Mouse (Mus musculus): ENCODE data around the gene Abca13. TPM values are rescaled to one million over a fixed set of nuclear protein-coding genes. Genes with fewer than 3 reads are reported as not detected.
A peak's percentile ranks its signal among the peaks of the same experiment; 100 is the strongest.

Gene Abca13
- polyA plus RNA-seq, 2 experiments = 0.01 TPM; not detected in 1

DNA sequence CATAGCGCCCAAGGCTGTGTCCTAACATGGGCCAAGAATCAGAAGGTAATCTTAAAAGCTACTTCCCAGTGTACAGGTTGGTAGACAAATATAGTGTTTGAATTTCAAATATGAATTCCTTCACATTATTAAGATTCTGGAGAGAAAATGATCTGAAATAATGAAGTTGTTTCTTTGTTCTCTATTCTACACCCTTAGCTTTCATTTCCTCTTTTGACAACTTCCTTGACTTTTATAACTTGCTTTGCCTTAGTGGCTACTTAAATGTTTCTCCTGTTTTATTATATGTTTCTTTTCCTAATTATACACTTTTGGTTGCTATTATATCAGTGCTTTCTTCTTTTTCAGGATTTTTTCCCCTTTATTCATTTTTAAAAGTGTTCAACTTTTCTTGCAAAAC lies 196.8 kb downstream of the Abca13 start:
- WGBS = 97% methylated on average over 1 of the region's 1 CpGs
- ATAC-seq (ENCODE audit: low FRiP score, low read depth) (no peak), DNase-seq (ENCODE audit: low spot score) (no peak)
- Histone ChIP-seq H3K27me3 (ENCODE audit: control insufficient read depth, insufficient read depth, low read length) (no peaks in the 10 kb centered on the region), H3K4me1 (ENCODE audit: control insufficient read depth, insufficient read depth, low read length) (no peaks in the 10 kb centered on the region), H3K36me3 (ENCODE audit: control insufficient read depth, insufficient read depth, low read length) (no peaks in the 10 kb centered on the region), H3K27ac (replicated peaks; ENCODE audit: low read depth, low read length) (no peak overlapping the region), H3K4me3 (replicated peaks; ENCODE audit: low read length) (no peak overlapping the region), H3K9ac (ENCODE audit: low read depth, low read length, severe bottlenecking) (no peak overlapping the region), H3K9me3 (ENCODE audit: control insufficient read depth, low read length) (no peaks in the 10 kb centered on the region), H3K4me2 (replicated peaks; ENCODE audit: low read depth, low read length, severe bottlenecking) (no peak overlapping the region)
- TF ChIP-seq POLR2A (IDR thresholded peaks at IDR 0.05; ENCODE audit: borderline replicate concordance, extremely low read depth, insufficient read depth, insufficient read length) = no peak

DNA sequence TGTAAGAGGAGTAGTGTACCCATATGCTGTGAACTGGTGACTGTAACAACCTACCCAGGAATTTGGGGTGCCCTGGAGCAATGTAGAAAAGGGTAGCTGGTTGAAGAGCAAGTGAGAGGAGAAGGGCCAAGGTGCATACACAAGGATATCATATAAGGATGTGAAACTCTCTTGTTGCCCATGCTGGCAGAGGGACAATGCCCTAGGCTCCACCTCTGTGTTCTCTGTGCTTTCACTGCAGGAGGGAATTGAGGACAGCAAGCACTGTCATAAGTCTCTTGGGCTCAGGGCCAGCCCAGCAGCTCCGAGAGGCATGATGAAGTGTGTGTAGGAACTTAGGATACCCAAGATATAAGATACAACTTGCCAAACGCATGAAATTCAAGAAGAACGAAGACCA lies 225.2 kb downstream of the Abca13 start:
- Histone ChIP-seq H3K9me3 (ENCODE audit: control insufficient read depth, low read length) (no peaks in the 10 kb centered on the region), H3K36me3 (ENCODE audit: control insufficient read depth, insufficient read depth, low read length) (no peaks in the 10 kb centered on the region), H3K27me3 (ENCODE audit: control insufficient read depth, insufficient read depth, low read length) (no peaks in the 10 kb centered on the region), H3K4me2 (replicated peaks; ENCODE audit: low read depth, low read length, severe bottlenecking) (no peak overlapping the region), H3K4me3 (replicated peaks; ENCODE audit: low read length) (no peak overlapping the region), H3K27ac (replicated peaks; ENCODE audit: low read depth, low read length) (no peak overlapping the region), H3K4me1 (ENCODE audit: control insufficient read depth, insufficient read depth, low read length) (no peaks in the 10 kb centered on the region), H3K9ac (ENCODE audit: low read depth, low read length, severe bottlenecking) (no peak overlapping the region)
- DNase-seq (ENCODE audit: low spot score) = no peak
- TF ChIP-seq POLR2A (IDR thresholded peaks at IDR 0.05; ENCODE audit: borderline replicate concordance, extremely low read depth, insufficient read depth, insufficient read length) = no peak
- ATAC-seq (ENCODE audit: low FRiP score, low read depth) = no peak
- 81% methylated on average over 3 of the region's 3 CpGs for WGBS

DNA sequence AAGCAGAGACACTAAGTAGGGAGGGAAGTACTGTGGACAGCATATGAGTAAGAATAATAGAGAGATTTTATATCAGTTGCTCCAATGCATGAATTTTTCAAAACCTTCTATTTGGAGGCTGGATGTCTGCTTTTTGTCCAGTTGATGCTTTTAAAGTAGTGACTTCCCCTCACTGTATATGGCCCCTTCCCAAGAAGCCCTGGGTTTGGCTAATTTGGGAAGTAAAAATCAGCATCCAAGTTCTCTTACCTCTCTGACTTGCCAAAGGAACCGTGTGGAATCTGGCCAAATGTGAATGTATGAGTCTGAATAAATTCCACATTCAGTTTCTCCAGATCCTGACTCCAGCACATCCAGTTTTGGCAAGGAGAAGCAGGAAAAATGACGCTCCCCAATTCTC lies 228.5 kb downstream of the Abca13 start:
- Histone ChIP-seq H3K4me1 (ENCODE audit: control insufficient read depth, insufficient read depth, low read length) (no peaks in the 10 kb centered on the region), H3K27ac (replicated peaks; ENCODE audit: low read depth, low read length) (no peak overlapping the region), H3K9me3 (ENCODE audit: control insufficient read depth, low read length) (no peaks in the 10 kb centered on the region), H3K27me3 (ENCODE audit: control insufficient read depth, insufficient read depth, low read length) (no peaks in the 10 kb centered on the region), H3K36me3 (ENCODE audit: control insufficient read depth, insufficient read depth, low read length) (no peaks in the 10 kb centered on the region), H3K4me2 (replicated peaks; ENCODE audit: low read depth, low read length, severe bottlenecking) (no peak overlapping the region), H3K9ac (ENCODE audit: low read depth, low read length, severe bottlenecking) (no peak overlapping the region), H3K4me3 (replicated peaks; ENCODE audit: low read length) (no peak overlapping the region)
- TF ChIP-seq POLR2A (IDR thresholded peaks at IDR 0.05; ENCODE audit: borderline replicate concordance, extremely low read depth, insufficient read depth, insufficient read length) = no peak
- WGBS = 36% methylated on average over 2 of the region's 2 CpGs
- DNase-seq (ENCODE audit: low spot score) (peak; percentile 11), ATAC-seq (ENCODE audit: low FRiP score, low read depth) (no peak)

GRCm38 (mm10) chr11:9427411-9427810 lies 235.7 kb downstream of the Abca13 start:
- no peak for TF ChIP-seq POLR2A (IDR thresholded peaks at IDR 0.05; ENCODE audit: borderline replicate concordance, extremely low read depth, insufficient read depth, insufficient read length)
- DNase-seq (ENCODE audit: low spot score) (no peak), ATAC-seq (ENCODE audit: low FRiP score, low read depth) (no peak)
- Histone ChIP-seq H3K4me3 (replicated peaks; ENCODE audit: low read length) (no peak overlapping the region), H3K27ac (replicated peaks; ENCODE audit: low read depth, low read length) (no peak overlapping the region), H3K9ac (ENCODE audit: low read depth, low read length, severe bottlenecking) (no peak overlapping the region), H3K4me1 (ENCODE audit: control insufficient read depth, insufficient read depth, low read length) (no peaks in the 10 kb centered on the region), H3K36me3 (ENCODE audit: control insufficient read depth, insufficient read depth, low read length) (no peaks in the 10 kb centered on the region), H3K4me2 (replicated peaks; ENCODE audit: low read depth, low read length, severe bottlenecking) (no peak overlapping the region), H3K27me3 (ENCODE audit: control insufficient read depth, insufficient read depth, low read length) (no peaks in the 10 kb centered on the region), H3K9me3 (ENCODE audit: control insufficient read depth, low read length) (no peaks in the 10 kb centered on the region)
- WGBS = 69% methylated on average over 3 of the region's 3 CpGs

DNA sequence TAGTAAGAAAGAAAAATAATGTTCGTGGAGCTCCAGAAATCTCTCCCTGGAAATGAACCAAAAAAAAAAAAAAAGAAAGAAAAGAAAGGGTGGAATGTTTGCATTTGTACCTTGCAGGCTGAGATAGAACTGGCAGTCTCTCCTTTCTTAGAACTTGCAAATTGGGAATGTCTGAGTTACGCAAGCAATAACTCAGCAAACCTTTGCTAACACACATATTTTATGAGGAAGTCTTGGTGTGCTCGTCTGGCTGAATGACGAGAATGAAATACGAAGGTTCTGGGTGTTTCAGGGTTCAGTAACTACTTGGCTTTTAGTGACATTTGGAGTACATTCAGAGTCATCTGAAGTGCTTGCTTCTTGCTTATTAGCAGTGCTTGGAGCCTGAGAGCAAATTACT lies 241.1 kb downstream of the Abca13 start:
- TF ChIP-seq POLR2A (IDR thresholded peaks at IDR 0.05; ENCODE audit: borderline replicate concordance, extremely low read depth, insufficient read depth, insufficient read length) = no peak
- H3K27me3 ChIP-seq (ENCODE audit: control insufficient read depth, insufficient read depth, low read length) = no peaks in the 10 kb centered on the region
- no peak overlapping the region for H3K9ac ChIP-seq (ENCODE audit: low read depth, low read length, severe bottlenecking)
- ATAC-seq (ENCODE audit: low FRiP score, low read depth) (no peak), DNase-seq (ENCODE audit: low spot score) (no peak)
- no peak overlapping the region for H3K4me2 ChIP-seq (replicated peaks; ENCODE audit: low read depth, low read length, severe bottlenecking)
- no peaks in the 10 kb centered on the region for H3K9me3 ChIP-seq (ENCODE audit: control insufficient read depth, low read length)
- no peak overlapping the region for H3K27ac ChIP-seq (replicated peaks; ENCODE audit: low read depth, low read length)
- H3K36me3 ChIP-seq (ENCODE audit: control insufficient read depth, insufficient read depth, low read length) = no peaks in the 10 kb centered on the region
- no peaks in the 10 kb centered on the region for H3K4me1 ChIP-seq (ENCODE audit: control insufficient read depth, insufficient read depth, low read length)
- no peak overlapping the region for H3K4me3 ChIP-seq (replicated peaks; ENCODE audit: low read length)
- WGBS = 48% methylated on average over 5 of the region's 5 CpGs

GRCm38 (mm10) chr11:9436617-9437016 lies 244.9 kb downstream of the Abca13 start:
- no peaks in the 10 kb centered on the region for H3K4me1 ChIP-seq (ENCODE audit: control insufficient read depth, insufficient read depth, low read length)
- no peak for TF ChIP-seq POLR2A (IDR thresholded peaks at IDR 0.05; ENCODE audit: borderline replicate concordance, extremely low read depth, insufficient read depth, insufficient read length)
- no peak overlapping the region for H3K4me3 ChIP-seq (replicated peaks; ENCODE audit: low read length)
- ATAC-seq (ENCODE audit: low FRiP score, low read depth) (no peak), DNase-seq (ENCODE audit: low spot score) (no peak)
- H3K9ac ChIP-seq (ENCODE audit: low read depth, low read length, severe bottlenecking) = no peak overlapping the region
- H3K4me2 ChIP-seq (replicated peaks; ENCODE audit: low read depth, low read length, severe bottlenecking) = no peak overlapping the region
- H3K36me3 ChIP-seq (ENCODE audit: control insufficient read depth, insufficient read depth, low read length) = no peaks in the 10 kb centered on the region
- H3K27me3 ChIP-seq (ENCODE audit: control insufficient read depth, insufficient read depth, low read length) = no peaks in the 10 kb centered on the region
- no peak overlapping the region for H3K27ac ChIP-seq (replicated peaks; ENCODE audit: low read depth, low read length)
- no peaks in the 10 kb centered on the region for H3K9me3 ChIP-seq (ENCODE audit: control insufficient read depth, low read length)

All from limb, embryonic 14.5 days (tissue).